Mouse (Mus musculus): ENCODE measurements around the gene Samd7. TPM values are rescaled to one million over a fixed set of nuclear protein-coding genes. Genes with fewer than 3 reads are reported as not detected.

Samd7 gene
- not detected for polyA plus RNA-seq (2015; fragmentation: Illumina TruSeq; extraction: RNeasy Lipid Tissue Mini Kit (QIAGEN cat#74804); ENCODE audit: low read depth, low replicate concordance)

DNA sequence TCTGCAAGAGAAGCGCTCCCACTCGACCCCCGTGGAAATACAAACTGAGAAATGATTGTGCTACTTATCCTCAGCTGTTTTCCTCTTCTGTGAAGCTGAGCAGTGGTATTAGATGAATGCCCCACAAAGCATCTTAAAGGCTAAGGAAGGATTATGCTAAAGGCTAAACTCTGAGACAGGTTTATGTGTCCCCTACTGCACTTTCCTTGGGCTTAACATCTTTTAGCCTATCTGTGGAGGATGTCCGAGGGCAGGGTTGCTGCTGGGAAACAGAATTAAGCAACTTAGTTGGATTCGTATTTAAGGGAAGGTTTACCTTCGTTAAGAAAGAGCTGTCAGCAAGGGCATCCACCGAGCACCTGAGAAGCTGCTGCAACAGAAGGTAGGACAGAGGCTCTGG, at the start of gene Samd7:
TSS of gene Samd7 (plus strand) at position 288 of the 400 bp plus-strand sequence.

DNA sequence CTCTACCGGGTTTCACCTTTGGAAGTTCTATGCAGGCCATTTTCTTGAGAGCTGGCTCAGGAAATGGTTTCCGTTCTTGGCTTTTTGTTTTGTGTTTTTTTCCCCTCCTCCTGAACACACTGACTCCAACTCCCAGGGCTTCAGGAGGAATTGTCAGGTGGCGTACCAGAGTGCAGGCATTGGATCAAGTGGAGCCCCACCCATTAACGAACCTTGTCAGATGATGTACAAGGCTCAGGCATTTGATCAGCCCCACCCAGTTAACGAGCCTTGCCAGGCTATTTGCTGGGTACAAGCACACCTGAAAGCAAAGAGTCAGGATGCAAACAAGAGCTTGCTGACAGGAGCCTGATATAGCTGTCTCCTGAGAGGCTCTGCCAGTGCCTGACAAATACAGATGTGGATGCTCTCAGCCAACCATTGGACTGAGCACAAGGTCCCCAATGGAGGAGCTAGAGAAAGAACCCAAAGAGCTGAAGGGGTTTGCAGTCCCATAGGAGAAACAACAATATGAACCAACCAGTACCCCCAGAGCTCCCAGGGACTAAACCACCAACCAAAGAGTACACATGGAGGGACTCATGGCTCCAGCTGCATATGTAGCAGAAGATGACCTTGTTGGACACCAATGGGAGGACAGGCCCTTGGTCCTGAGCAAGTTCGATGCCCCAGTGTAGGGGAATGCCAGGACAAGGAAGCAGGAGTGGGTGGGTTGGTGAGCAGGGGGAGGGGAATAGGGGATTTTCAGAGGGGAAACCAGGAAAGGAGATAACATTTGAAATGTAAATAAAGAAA, 46.2 kb upstream of the Samd7 start, which contains the start of gene Lrrc31:
TSS of gene Lrrc31 (minus strand) at position 133 of the 795 bp plus-strand sequence.

DNA sequence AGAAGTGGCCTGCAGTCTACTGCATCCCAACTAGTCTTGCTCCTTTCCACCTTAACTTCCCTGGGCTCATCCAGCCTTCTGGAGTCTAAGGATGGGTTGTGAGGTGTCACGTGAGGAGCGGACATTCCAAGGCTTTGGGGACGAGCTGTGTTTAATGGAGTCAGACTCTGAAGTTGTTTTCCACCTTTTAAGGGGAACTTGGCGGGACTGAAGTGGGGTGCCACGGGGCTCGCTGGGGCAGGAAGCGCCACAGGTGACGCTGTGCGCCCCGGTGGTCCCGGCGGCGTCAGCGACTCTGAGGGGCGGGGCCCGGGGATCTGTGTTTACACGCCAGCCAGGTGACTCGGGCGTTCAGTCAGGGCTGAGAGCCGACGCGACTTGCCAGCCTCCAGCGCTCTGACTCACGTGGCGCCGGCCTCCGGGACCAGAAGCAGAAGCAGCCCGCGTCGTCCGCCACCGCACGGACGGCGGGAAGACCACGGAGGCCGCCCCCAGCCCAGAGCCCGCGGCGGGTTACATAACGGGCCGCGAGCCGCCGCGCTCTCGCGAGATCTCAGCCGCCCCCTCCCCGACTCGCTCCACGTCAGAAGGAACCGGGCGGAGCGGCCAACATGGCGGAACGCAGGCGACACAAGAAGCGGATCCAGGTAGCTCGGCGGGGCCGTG, 46.8 kb downstream of the Samd7 start, which contains the start of gene Sec62:
TSS of gene Sec62 (plus strand) at position 139 of the 666 bp plus-strand sequence.

Other genes starting within 250 kb of the Samd7 start
- 3.2 TPM for gene Mecom, start 198.3 kb upstream of the Samd7 start, polyA plus RNA-seq (2015; fragmentation: Illumina TruSeq; extraction: RNeasy Lipid Tissue Mini Kit (QIAGEN cat#74804); ENCODE audit: low read depth, low replicate concordance)
- 0.68 TPM for gene Actrt3, start 146.4 kb upstream of the Samd7 start, polyA plus RNA-seq (2015; fragmentation: Illumina TruSeq; extraction: RNeasy Lipid Tissue Mini Kit (QIAGEN cat#74804); ENCODE audit: low read depth, low replicate concordance)
- gene Mynn, start 144.2 kb upstream of the Samd7 start, polyA plus RNA-seq (2015; fragmentation: Illumina TruSeq; extraction: RNeasy Lipid Tissue Mini Kit (QIAGEN cat#74804); ENCODE audit: low read depth, low replicate concordance) = 11.8 TPM
- not detected for gene Lrriq4, start 101.8 kb upstream of the Samd7 start, polyA plus RNA-seq (2015; fragmentation: Illumina TruSeq; extraction: RNeasy Lipid Tissue Mini Kit (QIAGEN cat#74804); ENCODE audit: low read depth, low replicate concordance)
- 1.0 TPM for gene Lrrc34, start 98.4 kb upstream of the Samd7 start, polyA plus RNA-seq (2015; fragmentation: Illumina TruSeq; extraction: RNeasy Lipid Tissue Mini Kit (QIAGEN cat#74804); ENCODE audit: low read depth, low replicate concordance)
- gene Lrrc31, start 46.5 kb upstream of the Samd7 start, polyA plus RNA-seq (2015; fragmentation: Illumina TruSeq; extraction: RNeasy Lipid Tissue Mini Kit (QIAGEN cat#74804); ENCODE audit: low read depth, low replicate concordance) = not detected
- gene Sec62, start 46.6 kb downstream of the Samd7 start, polyA plus RNA-seq (2015; fragmentation: Illumina TruSeq; extraction: RNeasy Lipid Tissue Mini Kit (QIAGEN cat#74804); ENCODE audit: low read depth, low replicate concordance) = 113 TPM
- 1.5 TPM for gene Gpr160, start 109.7 kb downstream of the Samd7 start, polyA plus RNA-seq (2015; fragmentation: Illumina TruSeq; extraction: RNeasy Lipid Tissue Mini Kit (QIAGEN cat#74804); ENCODE audit: low read depth, low replicate concordance)
- 18.9 TPM for gene Phc3, start 223.1 kb downstream of the Samd7 start, polyA plus RNA-seq (2015; fragmentation: Illumina TruSeq; extraction: RNeasy Lipid Tissue Mini Kit (QIAGEN cat#74804); ENCODE audit: low read depth, low replicate concordance)
- gene Prkci, start 249.5 kb downstream of the Samd7 start, polyA plus RNA-seq (2015; fragmentation: Illumina TruSeq; extraction: RNeasy Lipid Tissue Mini Kit (QIAGEN cat#74804); ENCODE audit: low read depth, low replicate concordance) = 33.0 TPM